Mouse (Mus musculus) erythroblast, embryonic 14.5 days (primary cell): ENCODE data around the gene Lrrc8a.

Experiments
- GATA1 ChIP-seq: IDR thresholded peaks from 2 replicates; pipeline ENCODE4 v1.6.1; 2012; ENCODE audit warnings: low read length, inconsistent platforms, mixed read lengths
- TAL1 ChIP-seq: IDR thresholded peaks from 3 replicates; pipeline ENCODE4 v1.6.1; 2012; ENCODE audit warnings: low read length, inconsistent platforms, mixed read lengths

GRCm38 (mm10) chr2:30215493-30215892, 22.0 kb upstream of the Lrrc8a start:
- TF ChIP-seq TAL1, result no peak
- no peak for TF ChIP-seq GATA1
